In genomic region chr1:153265066-153265465, GRCm38 (mm10) we compare ENCODE assay signal across 9 mouse cellular contexts.
DNase-seq lines count a peak whose midpoint lies in the region; ATAC-seq and TF ChIP-seq lines count a peak whose summit lies in the region.
"Had no signal": no experiment of that assay in that cellular context is flagged by ENCODE, and none has a peak within 500 bp of the region (broad histone marks: within the 10 kb centered on the region; RNA-seq: fewer than 3 reads in every experiment).

No protein-coding gene starts in this region.

- no peak for DNase-seq in kidney, adult 18-20 months
- DNase-seq in brain, embryonic 14.5 days (ENCODE audit: low read depth) = peak; percentile 40
- peak; percentile 62 for DNase-seq in heart, postnatal 4 days
- peak; percentile 49 to 71 for DNase-seq in lung, postnatal 4 days
- no peak for DNase-seq in right cerebral cortex, adult 18-20 months
- DNase-seq in left cerebral cortex, adult 2 months (ENCODE audit: extremely low spot score in 1 of 2, low spot score in 2 of 2) = no peak
- no peak for DNase-seq in gastrocnemius, postnatal 14 days
- DNase-seq: kidney, postnatal 25 days had no signal

- TF ChIP-seq POLR2A in brain, embryonic 14.5 days (IDR thresholded peaks at IDR 0.05; ENCODE audit: borderline replicate concordance, extremely low read depth, insufficient read depth, insufficient read length, poor library complexity, severe bottlenecking) = no peak

- H3K36me3 ChIP-seq in kidney, embryonic 15.5 days = peaks cover 24% of the 10 kb centered on the region

- H3K27me3 ChIP-seq in kidney, embryonic 15.5 days = no peaks in the 10 kb centered on the region

- H3K4me1 ChIP-seq in kidney, embryonic 15.5 days = peaks cover 50% of the 10 kb centered on the region

- ATAC-seq in kidney, embryonic 15.5 days (replicated peaks; ENCODE audit: low FRiP score) = no peak

- no peak overlapping the region for H3K9ac ChIP-seq in kidney, embryonic 15.5 days

- TF ChIP-seq CTCF in brain, embryonic 14.5 days (IDR thresholded peaks at IDR 0.05; ENCODE audit: borderline replicate concordance, extremely low read depth, insufficient read depth, insufficient read length) = no peak
- no peak for TF ChIP-seq CTCF in left cerebral cortex, adult 2 months (IDR thresholded peaks at IDR 0.05)

- WGBS in kidney, embryonic 15.5 days = 36% methylated on average over 7 of the region's 7 CpGs

- H3K4me2 ChIP-seq in kidney, embryonic 15.5 days = no peak overlapping the region

- H3K27ac ChIP-seq in kidney, embryonic 15.5 days = peak overlapping the region; percentile 73
- no peak overlapping the region for H3K27ac ChIP-seq in left cerebral cortex, adult 2 months

- no peak overlapping the region for H3K4me3 ChIP-seq in kidney, embryonic 15.5 days (replicated peaks)
- H3K4me3 ChIP-seq in left cerebral cortex, adult 2 months = no peak overlapping the region

- intact Hi-C loops in left cerebral cortex, adult 2 months (cut with DNase I) = no loop called here
- intact Hi-C loops in gastrocnemius, postnatal 14 days (cut with DNase I; ENCODE audit: low total_unique reads) = no loop called here

- no peaks in the 10 kb centered on the region for H3K9me3 ChIP-seq in kidney, embryonic 15.5 days (replicated peaks)

Comparison
In these comparisons a context has a peak if more than half of its experiments do, and no peak if none do; other contexts are left out.
1. DNase-seq: peak in brain, embryonic 14.5 days (single experiment), heart, postnatal 4 days (single experiment) and lung, postnatal 4 days (2 of 2); none in kidney, adult 18-20 months (single experiment), right cerebral cortex, adult 18-20 months (single experiment), left cerebral cortex, adult 2 months (0 of 2) and gastrocnemius, postnatal 14 days (single experiment).